Mouse (Mus musculus): ENCODE data around the gene Gm5089.

Gene Gm5089

GRCm38 (mm10) chr14:122426529-122427203, 24.2 kb downstream of the Gm5089 start:
- no peak for DNase-seq (ENCODE audit: low spot score)

GRCm38 (mm10) chr14:122424441-122424840, 26.5 kb downstream of the Gm5089 start:
- DNase-seq (ENCODE audit: low spot score), result no peak

GRCm38 (mm10) chr14:122416166-122416771, 34.6 kb downstream of the Gm5089 start:
- DNase-seq (ENCODE audit: low spot score), result no peak

GRCm38 (mm10) chr14:122414786-122415185, 36.1 kb downstream of the Gm5089 start:
- DNase-seq (ENCODE audit: low spot score), result no peak

GRCm38 (mm10) chr14:122413542-122413928, 37.4 kb downstream of the Gm5089 start:
- DNase-seq (ENCODE audit: low spot score), result no peak

GRCm38 (mm10) chr14:122412841-122413541, 37.9 kb downstream of the Gm5089 start:
- DNase-seq (ENCODE audit: low spot score), result no peak

GRCm38 (mm10) chr14:122406541-122407219, 44.2 kb downstream of the Gm5089 start:
- peak; percentile 5 for DNase-seq (ENCODE audit: low spot score)

- no peak for DNase-seq (ENCODE audit: low spot score)
Measured at GRCm38 (mm10) chr14:122405897-122406540, 44.9 kb downstream of the Gm5089 start.

GRCm38 (mm10) chr14:122405236-122405635, 45.7 kb downstream of the Gm5089 start:
- no peak for DNase-seq (ENCODE audit: low spot score)

GRCm38 (mm10) chr14:122404596-122405154, 46.2 kb downstream of the Gm5089 start:
- DNase-seq (ENCODE audit: low spot score), result no peak

GRCm38 (mm10) chr14:122403422-122403940, 47.4 kb downstream of the Gm5089 start:
- no peak for DNase-seq (ENCODE audit: low spot score)

- DNase-seq (ENCODE audit: low spot score), result no peak
Measured at GRCm38 (mm10) chr14:122402716-122403258, 48.1 kb downstream of the Gm5089 start.

- DNase-seq (ENCODE audit: low spot score), result no peak
Measured at GRCm38 (mm10) chr14:122401886-122402285, 49.0 kb downstream of the Gm5089 start.

GRCm38 (mm10) chr14:122399906-122400305, 51.0 kb downstream of the Gm5089 start:
- DNase-seq (ENCODE audit: low spot score), result no peak

GRCm38 (mm10) chr14:122398676-122399075, 52.2 kb downstream of the Gm5089 start:
- no peak for DNase-seq (ENCODE audit: low spot score)

- no peak for DNase-seq (ENCODE audit: low spot score)
Measured at GRCm38 (mm10) chr14:122393119-122393518, 57.8 kb downstream of the Gm5089 start.

- no peak for DNase-seq (ENCODE audit: low spot score)
Measured at GRCm38 (mm10) chr14:122390935-122391334, 60.0 kb downstream of the Gm5089 start.

GRCm38 (mm10) chr14:122389684-122390370, 61.1 kb downstream of the Gm5089 start:
- DNase-seq (ENCODE audit: low spot score), result no peak

- no peak for DNase-seq (ENCODE audit: low spot score)
Measured at GRCm38 (mm10) chr14:122388431-122389031, 62.4 kb downstream of the Gm5089 start.

- no peak for DNase-seq (ENCODE audit: low spot score)
Measured at GRCm38 (mm10) chr14:122387781-122388180, 63.1 kb downstream of the Gm5089 start.

Data from yolk sac, embryonic 10.5 days (tissue).